Mouse (Mus musculus) hindbrain, embryonic 15.5 days (tissue): ENCODE measurements around the gene Naa60. TPM values are rescaled to one million over a fixed set of nuclear protein-coding genes. Genes with fewer than 3 reads are reported as not detected.

Experiments used
- ATAC-seq: fragments of 200-750 bp; cut with Nextera tagmentation; 2 replicates; pipeline ENCODE4 v1.8.0; 2017; ENCODE audit warnings: low read depth, moderate number of reproducible peaks, moderate TSS enrichment; ENCODE audit not compliant: low FRiP score
- H3K27ac ChIP-seq: fragments of 300-500 bp; sonication (generic); replicated peaks from 2 replicates; pipeline ENCODE4 v1.5.1; 2015; ENCODE audit warnings: mild to moderate bottlenecking, inconsistent platforms
- H3K27me3 ChIP-seq: fragments of 300-500 bp; sonication (generic); 2 replicates; pipeline ENCODE4 v1.6.1; 2015; ENCODE audit warnings: control low read depth, inconsistent platforms
- H3K36me3 ChIP-seq: fragments of 300-500 bp; sonication (generic); 2 replicates; pipeline ENCODE4 v1.6.1; 2015; ENCODE audit warnings: control low read depth, inconsistent platforms
- H3K4me1 ChIP-seq: fragments of 300-500 bp; sonication (generic); replicated peaks from 2 replicates; pipeline ENCODE4 v1.6.1; 2015; ENCODE audit warnings: control low read depth, inconsistent platforms
- H3K4me2 ChIP-seq: fragments of 300-500 bp; sonication (generic); 2 replicates; pipeline ENCODE4 v1.6.1; 2015; ENCODE audit warnings: moderate library complexity, mild to moderate bottlenecking, inconsistent platforms
- H3K4me3 ChIP-seq: fragments of 300-500 bp; sonication (generic); 2 replicates; pipeline ENCODE4 v1.5.1; 2015; ENCODE audit warnings: mild to moderate bottlenecking, inconsistent platforms
- H3K9ac ChIP-seq: fragments of 300-500 bp; sonication (generic); 2 replicates; pipeline ENCODE4 v1.6.1; 2015; ENCODE audit warnings: inconsistent platforms
- H3K9me3 ChIP-seq: fragments of 300-500 bp; sonication (generic); 2 replicates; pipeline ENCODE4 v1.6.1; 2016; ENCODE audit warnings: control low read depth, inconsistent platforms
- WGBS: fragments of 180-500 bp; shearing (Covaris S2); methylation state at CpG from one replicate; pipeline ENCODE4 v1.1.7; 2015; 5-methylcytosine and 5-hydroxymethylcytosine counted together
- microRNA-seq: library from miRNA; unstranded; fragments of <30 nt; microRNA quantifications from one replicate; pipeline ENCODE4, GENCODE M21; 2016
- polyA plus RNA-seq: library from polyadenylated mRNA; unstranded; fragments of >200 nt; fragmentation: Nextera tagmentation; extraction: Ambion mirVana; gene quantifications from 2 replicates; pipeline ENCODE4 v1.2.1, GENCODE M21; 2015

The Naa60 gene
- polyA plus RNA-seq, 1 experiment from 2014 or later: 102 TPM

DNA sequence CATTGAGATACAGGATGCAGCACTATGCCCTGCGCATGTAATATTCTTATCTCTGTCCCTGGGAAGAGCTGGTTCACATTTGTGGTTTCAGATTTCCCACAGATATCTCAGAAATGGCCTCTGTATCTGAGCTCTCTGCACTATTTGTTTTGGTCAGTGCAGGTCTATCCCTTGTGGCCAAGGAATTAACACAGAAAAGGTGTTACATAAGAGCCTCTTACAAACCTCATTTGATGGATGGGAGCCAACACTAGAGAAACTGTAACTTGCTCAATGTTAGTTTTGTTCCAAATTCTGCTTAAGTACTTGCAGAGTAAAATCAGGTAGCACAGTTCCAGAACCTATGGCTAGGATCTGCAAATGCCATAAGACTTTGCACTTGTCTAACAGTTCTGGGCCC is 61.9 kb downstream of the Naa60 start:
- H3K27me3 ChIP-seq: no peaks in the 10 kb centered on the region
- H3K9ac ChIP-seq: no peak overlapping the region
- no peak overlapping the region for H3K4me2 ChIP-seq
- H3K9me3 ChIP-seq: no peaks in the 10 kb centered on the region
- ATAC-seq: no peak
- H3K4me1 ChIP-seq: no peaks in the 10 kb centered on the region
- H3K4me3 ChIP-seq: no peak overlapping the region
- 100% methylated on average over 1 of the region's 1 CpGs for WGBS
- no peak overlapping the region for H3K27ac ChIP-seq
- peaks cover 81% of the 10 kb centered on the region for H3K36me3 ChIP-seq

DNA sequence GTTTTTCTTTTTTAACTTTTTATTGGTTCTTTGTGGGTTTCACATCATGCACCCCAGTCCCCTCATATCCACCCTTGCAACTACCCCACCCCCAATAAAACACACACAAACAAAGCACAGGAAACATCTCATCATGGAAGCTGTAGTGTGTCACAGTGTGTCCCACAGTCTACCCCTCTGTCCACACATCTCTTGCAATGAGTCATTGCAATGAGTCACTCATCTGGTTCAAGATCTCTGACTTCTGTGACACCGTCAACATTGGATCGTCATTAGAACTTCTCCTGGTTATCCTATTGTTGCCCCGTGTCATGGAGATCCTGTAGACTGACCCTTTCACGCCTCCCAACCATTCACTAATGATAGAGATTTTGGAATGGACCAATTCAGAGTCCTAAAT is 62.5 kb downstream of the Naa60 start:
- Histone ChIP-seq H3K27ac (no peak overlapping the region), H3K9ac (no peak overlapping the region), H3K4me1 (no peaks in the 10 kb centered on the region), H3K27me3 (no peaks in the 10 kb centered on the region), H3K36me3 (peaks cover 78% of the 10 kb centered on the region), H3K9me3 (no peaks in the 10 kb centered on the region), H3K4me2 (no peak overlapping the region), H3K4me3 (no peak overlapping the region)
- no peak for ATAC-seq
- 90% methylated on average over 4 of the region's 4 CpGs for WGBS

DNA sequence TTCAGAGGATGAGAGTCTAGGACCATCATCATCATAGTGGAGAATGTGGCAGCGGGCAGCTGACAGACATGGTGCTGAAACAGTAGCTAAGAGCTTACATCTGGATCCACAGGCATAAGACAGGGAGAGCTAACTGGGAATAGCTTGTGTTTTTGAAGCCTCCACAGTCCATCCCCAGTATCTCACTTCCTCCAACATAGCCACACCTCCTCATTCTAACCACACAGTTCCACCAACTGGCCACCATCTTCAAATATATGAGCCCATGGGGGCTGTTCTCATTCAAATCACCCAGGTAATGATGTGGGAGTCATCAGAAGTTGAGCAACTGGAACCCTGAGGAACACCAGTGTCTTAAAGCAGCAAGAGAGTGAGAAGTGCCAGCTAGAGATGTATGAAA is 79.0 kb downstream of the Naa60 start:
- H3K4me2 ChIP-seq: no peak overlapping the region
- H3K27me3 ChIP-seq: no peaks in the 10 kb centered on the region
- H3K4me3 ChIP-seq: no peak overlapping the region
- no peak for ATAC-seq
- H3K36me3 ChIP-seq: no peaks in the 10 kb centered on the region
- H3K9me3 ChIP-seq: no peaks in the 10 kb centered on the region
- H3K27ac ChIP-seq: no peak overlapping the region
- H3K9ac ChIP-seq: no peak overlapping the region
- 88% methylated on average over 1 of the region's 1 CpGs for WGBS
- no peaks in the 10 kb centered on the region for H3K4me1 ChIP-seq

Small RNA genes within 50 kb of the gene (microRNA-seq; reads per million reads assigned to microRNA genes)
- gene Gm23493: not detected

Other genes with a start within 250 kb of the Naa60 start
- gene Mefv, start 154.3 kb upstream of the Naa60 start, polyA plus RNA-seq: not detected in 2 replicates
- gene Zfp263, start 128.3 kb upstream of the Naa60 start, polyA plus RNA-seq: 46.7 and 47.5 TPM in 2 replicates
- not detected in 2 replicates for gene Olfr15, start 41.5 kb upstream of the Naa60 start, polyA plus RNA-seq
- gene Zfp174, start 25.1 kb upstream of the Naa60 start, polyA plus RNA-seq: 2.3 and 2.8 TPM in 2 replicates
- gene Zfp597, start 12.2 kb downstream of the Naa60 start, polyA plus RNA-seq: 14.8 and 14.9 TPM in 2 replicates
- 1.6 and 1.7 TPM in 2 replicates for gene Gm20695, start 12.3 kb downstream of the Naa60 start, polyA plus RNA-seq
- 13.3 and 18.1 TPM in 2 replicates for gene 1700037C18Rik, start 36.3 kb downstream of the Naa60 start, polyA plus RNA-seq
- gene Cluap1, start 36.4 kb downstream of the Naa60 start, polyA plus RNA-seq: 37.7 and 38.2 TPM in 2 replicates
- gene Nlrc3, start 104.3 kb downstream of the Naa60 start, polyA plus RNA-seq: 0.92 and 0.93 TPM in 2 replicates
- 27.4 and 31.3 TPM in 2 replicates for gene Slx4, start 131.4 kb downstream of the Naa60 start, polyA plus RNA-seq
- gene Dnase1, start 164.6 kb downstream of the Naa60 start, polyA plus RNA-seq: 4.3 and 7.8 TPM in 2 replicates
- gene Trap1, start 205.5 kb downstream of the Naa60 start, polyA plus RNA-seq: 52.4 and 54.4 TPM in 2 replicates